Mouse (Mus musculus) retina, adult 2 months (tissue): ENCODE data around the gene Retreg3.
"Not testable (repeated sequence)": the region's sequence is repeated elsewhere in the genome, so short reads cannot be mapped to it uniquely, and the experiment has no call there.

Source experiments
- DNase-seq: peaks from one replicate; pipeline ENCODE4 v3.0.0-alpha.2; 2012; ENCODE audit warnings: low read depth, low spot score

Gene Retreg3

DNA sequence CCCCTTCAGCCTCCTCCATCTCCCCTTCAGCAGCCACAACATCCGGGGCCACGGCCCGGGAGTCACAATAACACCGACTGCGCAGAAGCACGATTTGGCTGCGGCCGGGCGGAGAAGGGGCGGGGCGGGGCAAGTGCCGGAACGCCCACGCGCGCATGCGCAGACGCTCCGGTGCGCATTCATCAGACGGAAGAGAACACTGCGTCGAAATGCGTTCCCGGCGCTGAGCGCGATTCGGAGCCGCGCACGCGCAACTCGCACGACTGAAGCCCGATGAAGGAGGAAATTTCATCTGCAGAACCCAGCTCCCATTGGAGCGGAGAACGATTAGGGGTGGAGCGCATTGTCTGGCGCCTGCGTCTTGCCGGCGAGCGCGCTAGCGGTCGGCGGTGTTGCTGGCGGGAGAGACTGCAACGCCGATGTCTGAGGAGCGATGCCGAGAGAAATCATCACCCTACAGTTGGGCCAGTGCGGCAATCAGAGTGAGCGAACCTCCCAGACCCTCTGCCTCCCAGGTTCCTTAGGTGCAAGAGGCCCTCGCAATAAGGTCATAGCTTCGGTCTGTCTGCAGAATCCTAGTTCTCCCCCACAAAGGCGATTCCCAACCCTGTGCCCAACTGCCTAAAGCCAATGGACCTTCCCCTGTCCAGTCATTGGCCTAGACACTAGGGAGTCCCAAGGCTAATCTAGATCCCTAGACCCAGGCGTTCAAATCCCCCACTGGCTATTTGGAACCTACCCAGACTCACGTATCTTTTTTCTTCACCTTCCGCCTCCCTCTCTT lies at the start of gene Retreg3, which contains the start of gene Tubg1:
Retreg3 (minus strand) TSS at position 133 of the 784 bp plus-strand sequence.
Tubg1 (plus strand) TSS at position 178 of the 784 bp plus-strand sequence.
- peak; percentile 99 for DNase-seq

DNA sequence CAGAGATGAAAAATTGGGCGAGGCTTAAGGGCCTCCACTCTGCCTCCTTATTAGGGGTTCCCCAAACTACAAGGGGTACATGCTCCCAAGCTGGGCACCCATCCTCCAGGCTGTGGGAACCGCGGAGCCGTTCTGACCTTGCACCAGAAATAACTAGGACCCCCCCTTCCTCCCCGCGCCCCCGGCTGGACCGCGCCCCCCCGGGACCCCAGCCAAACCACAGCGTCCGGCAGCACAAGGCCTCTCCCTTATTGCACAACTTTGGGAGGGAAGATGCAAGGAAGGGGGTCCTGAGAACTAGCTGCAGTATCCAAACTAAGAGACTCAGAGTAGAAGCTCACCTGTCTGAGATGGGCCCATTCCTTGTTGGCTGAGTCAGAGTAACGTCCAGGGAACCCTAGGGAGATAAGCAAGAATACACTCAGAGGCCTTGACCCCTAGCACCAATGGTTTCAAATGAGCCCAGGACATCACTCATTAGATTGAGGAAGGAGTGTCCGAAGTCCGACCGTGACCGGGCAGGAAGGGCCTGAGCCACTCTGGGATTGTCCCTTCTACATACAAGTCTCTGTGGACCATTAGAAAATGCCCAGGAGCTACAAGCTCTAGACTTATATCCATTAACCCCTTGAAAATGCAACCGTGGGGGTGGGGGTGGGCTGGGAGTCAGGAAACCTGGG lies 48.7 kb upstream of the Retreg3 start:
- no peak for DNase-seq

GRCm38 (mm10) chr11:101167963-101168300 lies 48.2 kb upstream of the Retreg3 start:
- DNase-seq = no peak

DNA sequence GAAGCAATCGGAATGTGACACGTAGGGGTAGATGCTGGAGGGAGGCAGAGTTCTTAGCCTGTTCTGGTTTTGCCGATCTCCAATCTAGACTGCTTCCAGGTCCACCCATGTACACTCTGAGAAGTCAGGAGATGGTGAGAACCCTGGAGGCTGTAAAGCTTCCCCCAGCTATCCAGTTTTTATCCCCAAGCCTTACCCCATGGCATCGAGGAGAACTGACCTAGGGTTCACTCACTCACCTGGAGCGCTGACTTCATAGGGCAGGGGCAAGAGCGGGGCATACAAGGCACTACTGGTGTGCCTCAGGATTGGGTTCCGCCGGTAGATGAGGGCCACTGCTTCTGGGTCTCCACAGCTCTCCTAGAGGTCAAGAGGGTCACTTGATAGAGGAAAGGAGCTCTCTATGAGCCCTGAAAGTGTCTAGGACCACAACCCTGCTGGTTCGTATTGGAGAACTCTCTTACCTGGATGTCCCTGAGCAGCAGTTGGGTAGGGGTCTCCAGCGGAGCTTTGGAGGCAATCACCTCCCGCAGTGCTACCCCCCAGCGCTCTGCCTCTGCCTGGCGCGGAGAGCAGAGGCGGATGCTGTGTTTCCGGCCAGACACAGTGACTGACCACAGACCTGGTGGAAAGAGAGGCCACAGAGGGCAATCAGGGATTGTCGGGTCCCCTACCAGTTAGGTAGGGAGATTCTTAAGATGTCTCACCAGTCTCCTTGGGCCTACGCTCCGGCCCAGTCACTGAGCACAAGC lies 47.7 kb upstream of the Retreg3 start:
- no peak for DNase-seq

- DNase-seq = no peak
Measured at GRCm38 (mm10) chr11:101166357-101166756, 46.7 kb upstream of the Retreg3 start.

- no peak for DNase-seq
Measured at GRCm38 (mm10) chr11:101164677-101165580, 45.2 kb upstream of the Retreg3 start.

GRCm38 (mm10) chr11:101164351-101164665 lies 44.6 kb upstream of the Retreg3 start:
- no peak for DNase-seq

- no peak for DNase-seq
Measured at GRCm38 (mm10) chr11:101163476-101164350, 44.0 kb upstream of the Retreg3 start.

GRCm38 (mm10) chr11:101162772-101163171 lies 43.1 kb upstream of the Retreg3 start:
- DNase-seq = no peak

GRCm38 (mm10) chr11:101162301-101162700 lies 42.6 kb upstream of the Retreg3 start:
- no peak for DNase-seq

GRCm38 (mm10) chr11:101161551-101161950 lies 41.9 kb upstream of the Retreg3 start:
- no peak for DNase-seq

GRCm38 (mm10) chr11:101160981-101161505 lies 41.4 kb upstream of the Retreg3 start:
- not testable (repeated sequence) for DNase-seq

- DNase-seq = not testable (repeated sequence)
Measured at GRCm38 (mm10) chr11:101160151-101160550, 40.5 kb upstream of the Retreg3 start.

- DNase-seq = no peak
Measured at GRCm38 (mm10) chr11:101155728-101156371, 36.2 kb upstream of the Retreg3 start, which contains the start of gene Tubg2. Gene Tubg2, plus strand, starts transcription at chr11:101155907.

- no peak for DNase-seq
Measured at GRCm38 (mm10) chr11:101155151-101155550, 35.5 kb upstream of the Retreg3 start.

- no peak for DNase-seq
Measured at GRCm38 (mm10) chr11:101154648-101155047, 35.0 kb upstream of the Retreg3 start.

DNA sequence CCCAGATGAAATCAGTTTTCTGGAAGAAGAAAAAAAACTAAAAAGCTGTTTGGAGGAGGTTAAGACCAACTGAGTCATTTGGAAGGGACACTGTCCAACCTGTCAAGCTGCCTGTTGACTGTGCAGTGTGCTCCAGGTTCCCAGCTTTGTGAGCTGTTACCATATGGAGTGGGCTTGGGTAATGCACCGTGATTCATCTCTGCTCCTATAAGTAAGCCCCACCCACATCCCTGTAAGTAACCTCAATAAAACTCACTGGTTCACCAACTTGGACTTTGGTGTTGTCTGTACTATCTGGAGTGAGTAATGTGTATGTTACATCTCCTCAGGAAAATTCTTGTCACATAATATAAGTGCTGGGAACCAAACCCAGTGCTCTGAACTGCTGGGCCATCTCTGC lies 33.1 kb upstream of the Retreg3 start:
- DNase-seq = no peak

GRCm38 (mm10) chr11:101151063-101151462 lies 31.4 kb upstream of the Retreg3 start:
- DNase-seq = no peak
